Mouse (Mus musculus) cerebellum, adult 2 months (tissue): ENCODE data around the gene Akap14. TPM values are rescaled to one million over a fixed set of nuclear protein-coding genes. Genes with fewer than 3 reads are reported as not detected.

Experiments
- DNase-seq, 2 experiments: peaks; one replicate each; pipeline ENCODE4 v3.0.0; 2021
- H3K27ac ChIP-seq: fragments of 200-500 bp; 2 replicates; pipeline ENCODE4 v1.5.1; 2012; ENCODE audit warnings: low read length, control low read depth, inconsistent platforms; ENCODE audit not compliant: insufficient read depth
- H3K27me3 ChIP-seq: fragments of 200-500 bp; 2 replicates; pipeline ENCODE4 v1.6.1; 2012; ENCODE audit warnings: inconsistent platforms, mild to moderate bottlenecking, low read length, moderate library complexity; ENCODE audit not compliant: control insufficient read depth, insufficient read depth
- H3K4me1 ChIP-seq: fragments of 200-500 bp; 2 replicates; pipeline ENCODE4 v1.6.1; 2011; ENCODE audit warnings: low read length; ENCODE audit not compliant: control insufficient read depth, insufficient read depth
- H3K4me3 ChIP-seq: fragments of 200-500 bp; replicated peaks from 2 replicates; pipeline ENCODE3; 2011; ENCODE audit warnings: mild to moderate bottlenecking, low read depth, low read length, control low read depth; ENCODE audit not compliant: insufficient read depth
- CTCF ChIP-seq: fragments of 200-500 bp; IDR thresholded peaks from 2 replicates; pipeline ENCODE4 v1.5.1; 2011; ENCODE audit warnings: low read depth, mild to moderate bottlenecking, control low read depth, low read length, moderate library complexity, borderline replicate concordance; ENCODE audit not compliant: insufficient read depth
- POLR2A ChIP-seq: fragments of 200-500 bp; IDR thresholded peaks from 2 replicates; pipeline ENCODE4 v1.6.1; 2011; ENCODE audit warnings: low read length, control low read depth, borderline replicate concordance; ENCODE audit not compliant: insufficient read depth
- WGBS: fragments of 180-500 bp; shearing (Covaris S2); methylation state at CpG from one replicate; pipeline ENCODE4 v1.1.7; 2018; 5-methylcytosine and 5-hydroxymethylcytosine counted together
- polyA plus RNA-seq: library from polyadenylated mRNA; depleted of rRNA; stranded (reverse); fragments of >200 nt; gene quantifications from 2 replicates; pipeline ENCODE4 v1.2.3, GENCODE M21; 2012; rRNA removed

Gene Akap14
- polyA plus RNA-seq, 1 experiment = 0.05 TPM

DNA sequence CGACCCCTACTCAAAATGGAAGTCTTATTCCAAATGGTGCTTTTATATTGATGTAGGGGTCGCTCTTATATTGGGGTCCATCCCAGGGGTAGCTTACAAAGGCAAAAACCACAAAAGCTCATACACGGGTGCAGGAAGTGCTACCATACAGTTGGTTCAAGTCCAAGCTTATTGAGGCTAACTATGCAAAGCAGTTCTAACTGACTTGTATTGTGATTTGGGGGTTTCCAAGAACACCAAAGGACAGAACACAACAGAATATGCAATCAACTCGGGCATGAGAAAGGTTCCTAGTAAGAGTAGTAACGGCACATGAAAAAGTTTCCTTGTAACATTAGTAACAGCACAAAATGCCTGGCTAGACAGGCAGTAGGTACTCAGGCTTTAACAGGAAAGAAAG is 48.4 kb downstream of the Akap14 start:
- DNase-seq = no peak
- WGBS = 68% methylated on average over 5 of the region's 5 CpGs
- TF ChIP-seq CTCF (no peak), POLR2A (no peak)
- Histone ChIP-seq H3K27ac (no peak overlapping the region), H3K4me1 (peaks cover 2% of the 10 kb centered on the region; the same call in 1 of the 2 replicates), H3K4me3 (no peak overlapping the region), H3K27me3 (no peaks in the 10 kb centered on the region)

DNA sequence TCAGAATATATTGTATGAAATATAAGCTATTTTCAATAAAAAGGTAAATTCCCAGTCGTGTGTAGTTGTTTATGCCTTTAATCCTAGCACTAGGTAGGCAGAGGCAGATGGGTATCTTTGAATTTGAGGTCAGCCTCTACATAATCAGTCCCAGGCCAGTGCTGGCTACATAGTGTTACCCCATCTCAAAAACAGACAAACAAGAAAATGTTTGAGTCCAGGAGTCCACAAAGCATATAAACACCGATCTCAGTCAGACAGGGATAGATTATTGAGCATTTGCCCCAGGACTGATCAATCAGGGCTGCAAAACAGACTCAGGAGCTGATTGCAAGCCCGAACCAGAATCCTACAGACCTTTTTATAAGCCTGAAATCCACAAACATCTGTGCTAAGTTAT is 49.1 kb downstream of the Akap14 start:
- 55% methylated on average over 3 of the region's 3 CpGs for WGBS
- Histone ChIP-seq H3K4me1 (peaks cover 2% of the 10 kb centered on the region; the same call in 1 of the 2 replicates), H3K27ac (no peak overlapping the region), H3K4me3 (no peak overlapping the region), H3K27me3 (no peaks in the 10 kb centered on the region)
- no peak for DNase-seq
- TF ChIP-seq POLR2A (no peak), CTCF (no peak)

DNA sequence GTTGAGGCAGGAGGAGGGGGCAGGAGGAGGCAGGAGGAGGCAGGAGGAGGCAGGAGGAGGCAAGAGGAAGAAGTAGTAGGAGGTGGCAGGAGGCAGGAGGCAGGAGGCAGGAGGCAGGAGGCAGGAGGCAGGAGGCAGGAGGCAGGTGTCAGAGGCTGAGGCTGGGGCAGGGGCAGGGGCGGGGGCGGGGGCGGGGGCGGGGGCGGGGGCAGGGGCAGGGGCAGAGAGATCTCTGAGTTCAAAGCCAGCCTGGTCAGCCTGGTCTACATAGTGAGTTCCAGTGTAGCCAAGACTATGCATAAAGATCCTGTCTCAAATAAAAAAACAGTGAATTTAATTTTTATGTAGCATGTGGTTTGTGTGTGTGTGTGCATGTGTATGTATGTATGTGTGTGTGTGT is 51.6 kb downstream of the Akap14 start:
- DNase-seq = no peak
- no CpG with 5 or more reads among the region's 5 CpGs for WGBS
- Histone ChIP-seq H3K4me1 (peaks cover 2% of the 10 kb centered on the region; the same call in 1 of the 2 replicates), H3K27ac (no peak overlapping the region), H3K27me3 (no peaks in the 10 kb centered on the region), H3K4me3 (no peak overlapping the region)
- no peak for TF ChIP-seq CTCF
- TF ChIP-seq POLR2A = no peak

DNA sequence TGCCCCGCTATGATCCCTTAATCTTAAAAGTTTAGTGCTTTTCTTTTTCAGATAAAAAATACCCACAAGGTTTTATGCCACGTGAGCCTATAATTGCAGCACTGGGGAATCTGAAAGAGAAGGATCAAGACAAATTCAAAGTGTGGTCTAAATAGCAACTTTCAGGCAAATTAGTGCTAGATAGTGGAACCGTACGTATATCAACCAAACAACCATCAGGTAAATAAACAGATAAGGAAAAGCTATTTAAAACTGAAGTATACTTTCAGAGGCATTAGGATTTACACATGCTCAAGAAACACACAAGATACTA is 57.8 kb downstream of the Akap14 start:
- 76% methylated on average over 4 of the region's 4 CpGs for WGBS
- Histone ChIP-seq H3K4me1 (no peaks in the 10 kb centered on the region), H3K27ac (no peak overlapping the region), H3K27me3 (no peaks in the 10 kb centered on the region), H3K4me3 (no peak overlapping the region)
- DNase-seq = no peak
- TF ChIP-seq CTCF = no peak
- no peak for TF ChIP-seq POLR2A

DNA sequence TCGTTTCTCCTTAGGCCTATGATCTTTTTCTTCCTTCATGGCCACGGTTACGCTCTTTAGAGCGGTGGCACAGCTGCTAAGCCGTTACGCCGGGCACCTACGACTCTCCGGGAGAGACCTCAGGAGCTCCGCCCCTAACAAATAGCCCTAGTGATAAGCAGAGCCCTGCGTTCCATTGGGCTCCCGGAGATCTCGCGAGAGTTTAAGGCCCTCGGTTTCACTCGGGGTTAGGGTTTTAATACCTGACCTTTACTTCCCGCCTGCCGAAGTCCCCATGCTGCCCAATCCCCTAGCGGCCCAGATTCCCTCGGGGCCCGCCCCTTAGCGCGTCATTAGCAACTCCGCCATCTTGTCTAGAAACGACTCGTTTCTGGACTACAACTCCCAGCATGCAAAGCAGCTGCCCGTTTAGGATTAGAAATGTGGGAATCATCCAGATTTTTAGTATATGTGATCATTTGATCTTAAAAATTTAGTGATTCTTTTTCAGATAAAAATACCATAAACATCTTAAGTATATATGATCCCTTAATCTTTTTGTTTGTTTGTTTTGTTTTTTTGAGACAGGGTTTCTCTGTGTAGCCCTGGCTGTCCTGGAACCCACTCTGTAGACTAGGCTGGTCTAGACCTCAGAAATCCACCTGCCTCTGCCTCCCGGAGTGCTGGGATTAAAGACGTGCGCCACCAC is 58.3 kb downstream of the Akap14 start, which contains the start of gene Upf3b:
TSS of gene Upf3b (minus strand) at position 130 of the 688 bp plus-strand sequence.
- peak within 1 kb of the TSS; percentile 84 for H3K4me3 ChIP-seq
- DNase-seq = peak; percentile 87 to 96
- TF ChIP-seq POLR2A = peak; percentile 68; the same call in 1 of the 2 replicates
- TF ChIP-seq CTCF = no peak
- H3K4me1 ChIP-seq = no peaks in the 10 kb centered on the region
- H3K27ac ChIP-seq = peak within 1 kb of the TSS; percentile 36; the same call in 1 of the 2 replicates
- 9% methylated on average over 30 of the region's 30 CpGs for WGBS
- H3K27me3 ChIP-seq = no peaks in the 10 kb centered on the region

DNA sequence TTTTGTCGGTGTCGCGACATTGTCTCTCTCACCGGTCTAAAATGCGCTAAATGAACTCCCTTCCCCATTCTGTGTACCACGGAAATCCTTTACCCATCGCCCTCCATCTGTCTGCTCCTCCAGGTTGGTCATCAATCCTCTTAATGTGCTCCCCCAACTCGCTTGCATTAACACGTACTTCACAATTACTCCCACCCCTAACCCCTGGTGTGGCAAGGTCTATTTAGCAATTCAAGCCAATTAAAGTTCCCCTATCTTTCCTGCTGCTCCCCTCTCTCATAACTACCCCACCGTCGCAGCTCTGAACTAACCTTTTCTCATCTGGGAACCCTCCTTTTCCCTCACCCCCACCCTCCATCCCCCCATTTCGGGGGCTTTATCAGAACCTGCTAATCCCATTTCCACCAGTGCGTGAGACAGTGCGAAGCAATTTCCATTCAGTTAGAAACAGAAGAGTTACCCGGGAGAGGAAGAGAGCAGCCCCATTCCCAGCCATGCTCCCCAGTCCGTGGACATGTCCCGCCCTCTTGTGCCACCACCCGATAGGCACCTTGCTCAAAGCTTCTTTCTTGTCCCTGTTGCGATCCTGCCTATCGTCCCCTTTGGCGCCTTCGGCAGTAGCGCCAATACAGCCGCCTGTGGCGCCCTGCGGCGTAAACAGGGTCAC is 59.0 kb downstream of the Akap14 start:
- no peak for TF ChIP-seq POLR2A
- DNase-seq = peak in 1 of 2 experiments; percentile 7
- Histone ChIP-seq H3K4me3 (peak overlapping the region; percentile 84), H3K27me3 (no peaks in the 10 kb centered on the region), H3K4me1 (no peaks in the 10 kb centered on the region), H3K27ac (peak overlapping the region; percentile 36; the same call in 1 of the 2 replicates)
- 8% methylated on average over 27 of the region's 27 CpGs for WGBS

DNA sequence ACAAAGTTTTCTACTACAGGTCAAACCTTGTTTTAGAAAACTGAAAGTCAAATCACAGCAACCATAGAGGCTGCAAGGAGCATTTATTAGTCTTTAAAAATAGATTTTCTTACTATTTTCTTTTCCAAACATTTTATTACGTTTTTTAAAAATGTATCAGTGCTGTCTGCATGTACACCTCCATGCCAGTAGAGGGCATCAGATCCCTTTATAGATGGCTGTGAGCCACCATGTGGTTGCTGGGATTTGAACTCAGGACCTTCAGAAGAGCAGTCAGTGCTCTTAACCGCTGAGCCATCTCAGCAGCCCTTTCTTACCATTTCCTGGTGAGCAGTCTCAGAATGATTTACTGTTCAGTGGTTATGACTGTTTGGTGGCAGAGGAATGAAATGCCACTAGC is 64.8 kb downstream of the Akap14 start:
- DNase-seq = no peak
- TF ChIP-seq CTCF = no peak
- no peak for TF ChIP-seq POLR2A
- Histone ChIP-seq H3K4me3 (no peak overlapping the region), H3K27me3 (no peaks in the 10 kb centered on the region), H3K4me1 (no peaks in the 10 kb centered on the region), H3K27ac (no peak overlapping the region)
- 76% methylated on average over 2 of the region's 2 CpGs for WGBS

Other genes with a start within 250 kb of the Akap14 start
- 58.9 and 59.5 TPM in 2 replicates for gene Sept6, start 177.0 kb downstream of the Akap14 start, polyA plus RNA-seq
- not detected in 2 replicates for gene Sowahd, start 120.0 kb downstream of the Akap14 start, polyA plus RNA-seq
- 240 and 243 TPM in 2 replicates for gene Rpl39, start 83.4 kb downstream of the Akap14 start, polyA plus RNA-seq
- gene Upf3b, start 58.5 kb downstream of the Akap14 start, polyA plus RNA-seq = 38.1 and 40.1 TPM in 2 replicates
- 6.1 TPM in 2 replicates for gene Nkap, start 42.0 kb downstream of the Akap14 start, polyA plus RNA-seq
- 567 TPM in 2 replicates for gene Ndufa1, start 22.3 kb upstream of the Akap14 start, polyA plus RNA-seq
- gene Rnf113a1, start 22.4 kb upstream of the Akap14 start, polyA plus RNA-seq = 8.3 and 9.5 TPM in 2 replicates
- gene Gm9, start 42.2 kb upstream of the Akap14 start, polyA plus RNA-seq = not detected in 2 replicates
- not detected in 2 replicates for gene Rhox1, start 53.4 kb upstream of the Akap14 start, polyA plus RNA-seq
- not detected in 2 replicates for gene Rhox2a, start 76.1 kb upstream of the Akap14 start, polyA plus RNA-seq
- not detected in 2 replicates for gene Rhox3a, start 81.1 kb upstream of the Akap14 start, polyA plus RNA-seq
- gene Rhox4a, start 96.5 kb upstream of the Akap14 start, polyA plus RNA-seq = not detected in 2 replicates
- gene Rhox3a2, start 211.2 kb upstream of the Akap14 start, polyA plus RNA-seq = not detected in 2 replicates
- gene Rhox4a2, start 222.0 kb upstream of the Akap14 start, polyA plus RNA-seq = not detected in 2 replicates
- gene Rhox2b, start 243.2 kb upstream of the Akap14 start, polyA plus RNA-seq = not detected in 2 replicates